Mouse (Mus musculus): Measurements from ENCODE around the gene Faap24. TPM values are rescaled to one million over a fixed set of nuclear protein-coding genes. Genes with fewer than 3 reads are reported as not detected.

Faap24 gene
- polyA plus RNA-seq, 1 experiment from 2014 or later = 21.5 TPM

GRCm38 (mm10) chr7:35373146-35373989 is 23.3 kb downstream of the Faap24 start:
- no peak for ATAC-seq
- WGBS = 65% methylated on average over 16 of the region's 16 CpGs
- H3K9me3 ChIP-seq (ENCODE audit: control insufficient read depth, low read length) = peaks cover 2% of the 10 kb centered on the region; the same call in 1 of the 2 replicates
- 0 out of 2 replicates have a peak, but pooled peaks cover 2% of the 10 kb centered on the region for H3K4me1 ChIP-seq (replicated peaks; ENCODE audit: control insufficient read depth, insufficient read depth, low read length)
- no peaks in the 10 kb centered on the region for H3K36me3 ChIP-seq (ENCODE audit: control insufficient read depth, insufficient read depth)
- H3K27me3 ChIP-seq (replicated peaks; ENCODE audit: control insufficient read depth, insufficient read depth, low read length) = no peaks in the 10 kb centered on the region
- H3K9ac ChIP-seq (replicated peaks; ENCODE audit: low read depth, low read length) = no peak overlapping the region
- H3K4me3 ChIP-seq (replicated peaks; ENCODE audit: low read length) = no peak overlapping the region
- no peak overlapping the region for H3K27ac ChIP-seq (ENCODE audit: low read length)
- no peak overlapping the region for H3K4me2 ChIP-seq (ENCODE audit: low read length)

GRCm38 (mm10) chr7:35372483-35373017 is 24.1 kb downstream of the Faap24 start:
- Histone ChIP-seq H3K27ac (ENCODE audit: low read length) (no peak overlapping the region), H3K4me3 (replicated peaks; ENCODE audit: low read length) (no peak overlapping the region), H3K4me2 (ENCODE audit: low read length) (no peak overlapping the region), H3K9ac (replicated peaks; ENCODE audit: low read depth, low read length) (no peak overlapping the region), H3K9me3 (ENCODE audit: control insufficient read depth, low read length) (peaks cover 2% of the 10 kb centered on the region; the same call in 1 of the 2 replicates), H3K27me3 (replicated peaks; ENCODE audit: control insufficient read depth, insufficient read depth, low read length) (no peaks in the 10 kb centered on the region), H3K4me1 (replicated peaks; ENCODE audit: control insufficient read depth, insufficient read depth, low read length) (0 out of 2 replicates have a peak, but pooled peaks cover 2% of the 10 kb centered on the region), H3K36me3 (ENCODE audit: control insufficient read depth, insufficient read depth) (no peaks in the 10 kb centered on the region)
- ATAC-seq = no peak
- WGBS = 94% methylated on average over 14 of the region's 14 CpGs

DNA sequence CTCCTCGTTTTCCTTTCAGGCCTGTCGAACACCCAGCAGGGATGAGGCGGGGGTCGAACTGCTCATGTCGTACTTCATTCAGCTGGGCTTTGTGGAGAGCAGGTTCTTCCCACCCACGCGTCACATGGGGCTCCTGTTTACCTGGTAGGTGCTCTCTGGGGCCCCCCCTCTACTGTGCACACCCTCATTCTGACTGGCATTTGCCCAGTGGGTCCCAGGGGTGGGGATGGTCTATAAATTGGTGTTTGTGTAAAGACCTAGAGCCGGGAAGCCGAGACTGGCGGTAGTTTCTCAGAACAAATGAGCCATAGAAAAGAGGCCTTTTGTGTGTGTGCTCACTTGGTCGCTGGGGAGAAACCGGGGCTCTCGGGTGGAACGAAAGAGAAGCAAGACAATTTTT is 25.5 kb downstream of the Faap24 start:
- Histone ChIP-seq H3K36me3 (ENCODE audit: control insufficient read depth, insufficient read depth) (no peaks in the 10 kb centered on the region), H3K9ac (replicated peaks; ENCODE audit: low read depth, low read length) (no peak overlapping the region), H3K27ac (ENCODE audit: low read length) (no peak overlapping the region), H3K4me3 (replicated peaks; ENCODE audit: low read length) (no peak overlapping the region), H3K4me2 (ENCODE audit: low read length) (no peak overlapping the region), H3K4me1 (replicated peaks; ENCODE audit: control insufficient read depth, insufficient read depth, low read length) (no peaks in the 10 kb centered on the region), H3K27me3 (replicated peaks; ENCODE audit: control insufficient read depth, insufficient read depth, low read length) (no peaks in the 10 kb centered on the region), H3K9me3 (ENCODE audit: control insufficient read depth, low read length) (peaks cover 2% of the 10 kb centered on the region; the same call in 1 of the 2 replicates)
- 11% methylated on average over 14 of the region's 14 CpGs for WGBS
- no peak for ATAC-seq

DNA sequence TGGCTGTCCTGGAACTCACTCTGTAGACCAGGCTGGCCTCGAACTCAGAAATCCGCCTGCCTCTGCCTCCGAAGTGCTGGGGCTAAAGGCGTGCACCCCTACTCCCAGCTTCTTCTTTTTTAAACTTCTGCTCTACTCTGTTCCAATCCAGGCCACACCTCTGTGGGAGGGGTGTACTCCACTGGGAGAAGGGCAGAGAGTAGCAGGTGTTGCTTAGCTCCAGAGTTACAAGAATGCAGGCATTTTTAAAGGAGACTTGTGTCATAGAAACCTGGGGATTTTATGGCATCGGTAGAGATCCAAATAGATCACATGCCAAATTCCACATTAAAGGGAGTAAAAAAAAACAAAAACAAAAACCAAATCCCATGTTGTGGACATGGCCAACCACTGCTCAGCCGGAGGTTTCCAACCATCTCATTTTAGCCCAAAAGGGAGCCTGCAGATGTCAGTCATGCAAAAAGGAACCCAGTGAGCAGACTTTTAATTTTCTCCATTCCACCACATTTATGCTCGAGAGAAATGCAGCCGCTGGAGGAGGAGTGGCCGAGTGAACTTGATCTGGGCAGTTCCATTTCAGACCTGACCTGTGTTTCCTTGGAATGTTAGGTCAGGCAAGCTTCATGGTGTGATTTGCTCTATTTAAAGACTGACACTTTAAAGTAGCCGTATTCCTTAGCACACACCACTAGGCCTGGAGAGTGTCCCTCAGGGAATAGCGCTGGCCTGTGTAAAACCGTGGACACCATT is 31.3 kb downstream of the Faap24 start:
- WGBS = 83% methylated on average over 12 of the region's 12 CpGs
- H3K4me1 ChIP-seq (replicated peaks; ENCODE audit: control insufficient read depth, insufficient read depth, low read length) = no peaks in the 10 kb centered on the region
- no peak overlapping the region for H3K4me2 ChIP-seq (ENCODE audit: low read length)
- no peaks in the 10 kb centered on the region for H3K27me3 ChIP-seq (replicated peaks; ENCODE audit: control insufficient read depth, insufficient read depth, low read length)
- no peaks in the 10 kb centered on the region for H3K36me3 ChIP-seq (ENCODE audit: control insufficient read depth, insufficient read depth)
- no peak overlapping the region for H3K9ac ChIP-seq (replicated peaks; ENCODE audit: low read depth, low read length)
- no peak overlapping the region for H3K27ac ChIP-seq (ENCODE audit: low read length)
- no peak overlapping the region for H3K4me3 ChIP-seq (replicated peaks; ENCODE audit: low read length)
- no peak for ATAC-seq
- peaks cover 2% of the 10 kb centered on the region; the same call in 1 of the 2 replicates for H3K9me3 ChIP-seq (ENCODE audit: control insufficient read depth, low read length)

DNA sequence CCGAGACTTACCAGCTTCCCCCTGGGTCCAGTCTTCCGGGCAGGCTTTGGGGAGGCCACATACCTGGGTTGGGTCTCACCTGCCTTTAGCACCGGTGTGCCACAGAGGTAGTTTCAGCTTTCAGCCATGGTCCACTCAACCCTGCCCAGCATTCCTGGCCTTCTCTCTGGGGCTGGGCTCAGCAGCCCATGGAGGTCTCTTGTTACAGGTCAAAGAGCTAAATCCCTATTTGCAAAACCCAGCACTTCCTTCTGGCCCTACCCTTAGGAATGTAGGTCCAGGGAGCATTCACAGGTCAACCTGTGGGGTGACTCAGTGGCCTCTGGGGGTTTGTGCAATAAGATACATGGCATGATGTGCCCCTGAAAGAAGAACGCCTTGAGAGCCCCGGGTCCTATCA is 33.8 kb downstream of the Faap24 start:
- no peak overlapping the region for H3K27ac ChIP-seq (ENCODE audit: low read length)
- no peak for ATAC-seq
- H3K4me1 ChIP-seq (replicated peaks; ENCODE audit: control insufficient read depth, insufficient read depth, low read length) = no peaks in the 10 kb centered on the region
- no peak overlapping the region for H3K4me2 ChIP-seq (ENCODE audit: low read length)
- H3K9me3 ChIP-seq (ENCODE audit: control insufficient read depth, low read length) = no peaks in the 10 kb centered on the region
- no peaks in the 10 kb centered on the region for H3K27me3 ChIP-seq (replicated peaks; ENCODE audit: control insufficient read depth, insufficient read depth, low read length)
- 80% methylated on average over 5 of the region's 5 CpGs for WGBS
- H3K36me3 ChIP-seq (ENCODE audit: control insufficient read depth, insufficient read depth) = no peaks in the 10 kb centered on the region
- H3K4me3 ChIP-seq (replicated peaks; ENCODE audit: low read length) = no peak overlapping the region
- no peak overlapping the region for H3K9ac ChIP-seq (replicated peaks; ENCODE audit: low read depth, low read length)

GRCm38 (mm10) chr7:35362253-35362652 is 34.4 kb downstream of the Faap24 start:
- 77% methylated on average over 5 of the region's 5 CpGs for WGBS
- no peak overlapping the region for H3K4me2 ChIP-seq (ENCODE audit: low read length)
- no peaks in the 10 kb centered on the region for H3K9me3 ChIP-seq (ENCODE audit: control insufficient read depth, low read length)
- ATAC-seq = no peak
- H3K4me1 ChIP-seq (replicated peaks; ENCODE audit: control insufficient read depth, insufficient read depth, low read length) = no peaks in the 10 kb centered on the region
- no peak overlapping the region for H3K9ac ChIP-seq (replicated peaks; ENCODE audit: low read depth, low read length)
- H3K27me3 ChIP-seq (replicated peaks; ENCODE audit: control insufficient read depth, insufficient read depth, low read length) = no peaks in the 10 kb centered on the region
- no peak overlapping the region for H3K27ac ChIP-seq (ENCODE audit: low read length)
- no peak overlapping the region for H3K4me3 ChIP-seq (replicated peaks; ENCODE audit: low read length)
- H3K36me3 ChIP-seq (ENCODE audit: control insufficient read depth, insufficient read depth) = no peaks in the 10 kb centered on the region

- Histone ChIP-seq H3K27me3 (replicated peaks; ENCODE audit: control insufficient read depth, insufficient read depth, low read length) (no peaks in the 10 kb centered on the region), H3K4me3 (replicated peaks; ENCODE audit: low read length) (no peak overlapping the region), H3K9me3 (ENCODE audit: control insufficient read depth, low read length) (no peaks in the 10 kb centered on the region), H3K4me2 (ENCODE audit: low read length) (no peak overlapping the region), H3K36me3 (ENCODE audit: control insufficient read depth, insufficient read depth) (no peaks in the 10 kb centered on the region), H3K27ac (ENCODE audit: low read length) (no peak overlapping the region), H3K4me1 (replicated peaks; ENCODE audit: control insufficient read depth, insufficient read depth, low read length) (no peaks in the 10 kb centered on the region), H3K9ac (replicated peaks; ENCODE audit: low read depth, low read length) (no peak overlapping the region)
- no peak for ATAC-seq
- 87% methylated on average over 12 of the region's 12 CpGs for WGBS
Observed at GRCm38 (mm10) chr7:35357621-35358020, 39.0 kb downstream of the Faap24 start.

GRCm38 (mm10) chr7:35355303-35355872 is 41.2 kb downstream of the Faap24 start:
- Histone ChIP-seq H3K4me3 (replicated peaks; ENCODE audit: low read length) (no peak overlapping the region), H3K4me2 (ENCODE audit: low read length) (no peak overlapping the region), H3K27me3 (replicated peaks; ENCODE audit: control insufficient read depth, insufficient read depth, low read length) (no peaks in the 10 kb centered on the region), H3K27ac (ENCODE audit: low read length) (no peak overlapping the region), H3K4me1 (replicated peaks; ENCODE audit: control insufficient read depth, insufficient read depth, low read length) (no peaks in the 10 kb centered on the region), H3K9ac (replicated peaks; ENCODE audit: low read depth, low read length) (no peak overlapping the region), H3K9me3 (ENCODE audit: control insufficient read depth, low read length) (no peaks in the 10 kb centered on the region), H3K36me3 (ENCODE audit: control insufficient read depth, insufficient read depth) (no peaks in the 10 kb centered on the region)
- no peak for ATAC-seq
- WGBS = 89% methylated on average over 5 of the region's 5 CpGs

DNA sequence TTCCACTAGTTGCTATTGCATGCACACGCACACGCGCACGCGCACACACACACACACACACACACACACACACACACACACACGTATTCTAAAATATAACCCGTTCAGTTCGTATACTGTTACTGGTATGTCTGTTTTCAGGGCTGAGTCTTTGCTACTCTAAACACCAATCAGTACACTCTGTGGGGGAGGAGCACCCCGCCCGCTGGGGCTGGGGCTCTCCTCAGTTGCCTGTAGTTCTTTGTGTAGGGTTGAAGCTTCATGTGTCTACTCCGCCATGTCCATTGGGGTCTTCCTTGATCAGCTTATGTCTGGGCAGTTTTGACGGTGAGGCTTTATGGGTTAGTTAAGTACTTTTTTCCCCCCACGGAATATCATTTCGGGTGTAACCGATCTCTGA is 43.3 kb downstream of the Faap24 start:
- Histone ChIP-seq H3K9me3 (ENCODE audit: control insufficient read depth, low read length) (no peaks in the 10 kb centered on the region), H3K4me3 (replicated peaks; ENCODE audit: low read length) (no peak overlapping the region), H3K27ac (ENCODE audit: low read length) (no peak overlapping the region), H3K4me1 (replicated peaks; ENCODE audit: control insufficient read depth, insufficient read depth, low read length) (no peaks in the 10 kb centered on the region), H3K27me3 (replicated peaks; ENCODE audit: control insufficient read depth, insufficient read depth, low read length) (no peaks in the 10 kb centered on the region), H3K4me2 (ENCODE audit: low read length) (no peak overlapping the region), H3K9ac (replicated peaks; ENCODE audit: low read depth, low read length) (no peak overlapping the region), H3K36me3 (ENCODE audit: control insufficient read depth, insufficient read depth) (no peaks in the 10 kb centered on the region)
- no peak for ATAC-seq
- 94% methylated on average over 15 of the region's 15 CpGs for WGBS
